Mouse (Mus musculus): ENCODE data around the gene Fgf18. TPM values are rescaled to one million over a fixed set of nuclear protein-coding genes. Genes with fewer than 3 reads are reported as not detected.

The Fgf18 gene
- polyA plus RNA-seq, 1 experiment from 2014 or later: 4.8 TPM

- Histone ChIP-seq H3K4me3 (ENCODE audit: low read depth, low read length) (no peak overlapping the region), H3K4me1 (ENCODE audit: control insufficient read depth, insufficient read depth, low read length) (no peaks in the 10 kb centered on the region), H3K27me3 (ENCODE audit: control insufficient read depth, insufficient read depth, low read depth, low read length) (no peaks in the 10 kb centered on the region), H3K36me3 (ENCODE audit: control insufficient read depth, insufficient read depth, low read length) (no peaks in the 10 kb centered on the region), H3K4me2 (ENCODE audit: low read length) (no peak overlapping the region), H3K27ac (ENCODE audit: low read length) (no peak overlapping the region), H3K9me3 (replicated peaks; ENCODE audit: control insufficient read depth, low read length, poor library complexity, severe bottlenecking) (no peaks in the 10 kb centered on the region), H3K9ac (ENCODE audit: low read depth, low read length) (no peak overlapping the region)
- no peak for ATAC-seq
- 85% methylated on average over 2 of the region's 2 CpGs for WGBS
These were observed 37.1 kb downstream of the Fgf18 start for GRCm38 (mm10) chr11:33110111-33110510.

- Histone ChIP-seq H3K9me3 (replicated peaks; ENCODE audit: control insufficient read depth, low read length, poor library complexity, severe bottlenecking) (no peaks in the 10 kb centered on the region), H3K27ac (ENCODE audit: low read length) (no peak overlapping the region), H3K36me3 (ENCODE audit: control insufficient read depth, insufficient read depth, low read length) (no peaks in the 10 kb centered on the region), H3K9ac (ENCODE audit: low read depth, low read length) (no peak overlapping the region), H3K27me3 (ENCODE audit: control insufficient read depth, insufficient read depth, low read depth, low read length) (no peaks in the 10 kb centered on the region), H3K4me3 (ENCODE audit: low read depth, low read length) (no peak overlapping the region), H3K4me1 (ENCODE audit: control insufficient read depth, insufficient read depth, low read length) (no peaks in the 10 kb centered on the region), H3K4me2 (ENCODE audit: low read length) (no peak overlapping the region)
- ATAC-seq: no peak
- 55% methylated on average over 3 of the region's 3 CpGs for WGBS
These were observed 39.7 kb downstream of the Fgf18 start for GRCm38 (mm10) chr11:33107540-33107939.

- Histone ChIP-seq H3K27me3 (ENCODE audit: control insufficient read depth, insufficient read depth, low read depth, low read length) (no peaks in the 10 kb centered on the region), H3K27ac (ENCODE audit: low read length) (no peak overlapping the region), H3K9ac (ENCODE audit: low read depth, low read length) (no peak overlapping the region), H3K9me3 (replicated peaks; ENCODE audit: control insufficient read depth, low read length, poor library complexity, severe bottlenecking) (no peaks in the 10 kb centered on the region), H3K4me3 (ENCODE audit: low read depth, low read length) (no peak overlapping the region), H3K4me1 (ENCODE audit: control insufficient read depth, insufficient read depth, low read length) (peaks cover 3% of the 10 kb centered on the region; the same call in 1 of the 2 replicates), H3K36me3 (ENCODE audit: control insufficient read depth, insufficient read depth, low read length) (no peaks in the 10 kb centered on the region), H3K4me2 (ENCODE audit: low read length) (no peak overlapping the region)
- peak; percentile 19; the same call in 1 of the 2 replicates for ATAC-seq
- 64% methylated on average over 8 of the region's 8 CpGs for WGBS
These were observed 42.3 kb downstream of the Fgf18 start for GRCm38 (mm10) chr11:33104911-33105316.

GRCm38 (mm10) chr11:33103291-33103943 is 43.8 kb downstream of the Fgf18 start:
- no peak overlapping the region for H3K4me2 ChIP-seq (ENCODE audit: low read length)
- no peak for ATAC-seq
- H3K4me3 ChIP-seq (ENCODE audit: low read depth, low read length): no peak overlapping the region
- peaks cover 3% of the 10 kb centered on the region; the same call in 1 of the 2 replicates for H3K4me1 ChIP-seq (ENCODE audit: control insufficient read depth, insufficient read depth, low read length)
- no peaks in the 10 kb centered on the region for H3K36me3 ChIP-seq (ENCODE audit: control insufficient read depth, insufficient read depth, low read length)
- H3K27ac ChIP-seq (ENCODE audit: low read length): no peak overlapping the region
- H3K9me3 ChIP-seq (replicated peaks; ENCODE audit: control insufficient read depth, low read length, poor library complexity, severe bottlenecking): no peaks in the 10 kb centered on the region
- H3K27me3 ChIP-seq (ENCODE audit: control insufficient read depth, insufficient read depth, low read depth, low read length): no peaks in the 10 kb centered on the region
- WGBS: 88% methylated on average over 13 of the region's 13 CpGs
- no peak overlapping the region for H3K9ac ChIP-seq (ENCODE audit: low read depth, low read length)

GRCm38 (mm10) chr11:33100027-33100507 is 47.1 kb downstream of the Fgf18 start:
- ATAC-seq: 0 out of 2 replicates have a peak, but pooled peaks have one; percentile 37
- 24% methylated on average over 10 of the region's 10 CpGs for WGBS
- Histone ChIP-seq H3K27me3 (ENCODE audit: control insufficient read depth, insufficient read depth, low read depth, low read length) (no peaks in the 10 kb centered on the region), H3K27ac (ENCODE audit: low read length) (no peak overlapping the region), H3K4me2 (ENCODE audit: low read length) (peak overlapping the region; percentile 47), H3K9ac (ENCODE audit: low read depth, low read length) (no peak overlapping the region), H3K9me3 (replicated peaks; ENCODE audit: control insufficient read depth, low read length, poor library complexity, severe bottlenecking) (no peaks in the 10 kb centered on the region), H3K36me3 (ENCODE audit: control insufficient read depth, insufficient read depth, low read length) (no peaks in the 10 kb centered on the region), H3K4me1 (ENCODE audit: control insufficient read depth, insufficient read depth, low read length) (peaks cover 5% of the 10 kb centered on the region; the same call in 1 of the 2 replicates), H3K4me3 (ENCODE audit: low read depth, low read length) (peak overlapping the region; percentile 24)

GRCm38 (mm10) chr11:33099425-33099824 is 47.8 kb downstream of the Fgf18 start:
- no peaks in the 10 kb centered on the region for H3K27me3 ChIP-seq (ENCODE audit: control insufficient read depth, insufficient read depth, low read depth, low read length)
- no peak overlapping the region for H3K9ac ChIP-seq (ENCODE audit: low read depth, low read length)
- H3K4me1 ChIP-seq (ENCODE audit: control insufficient read depth, insufficient read depth, low read length): peaks cover 5% of the 10 kb centered on the region; the same call in 1 of the 2 replicates
- WGBS: 48% methylated on average over 4 of the region's 4 CpGs
- no peaks in the 10 kb centered on the region for H3K36me3 ChIP-seq (ENCODE audit: control insufficient read depth, insufficient read depth, low read length)
- H3K4me2 ChIP-seq (ENCODE audit: low read length): no peak overlapping the region
- ATAC-seq: no peak
- H3K9me3 ChIP-seq (replicated peaks; ENCODE audit: control insufficient read depth, low read length, poor library complexity, severe bottlenecking): no peaks in the 10 kb centered on the region
- H3K27ac ChIP-seq (ENCODE audit: low read length): no peak overlapping the region
- H3K4me3 ChIP-seq (ENCODE audit: low read depth, low read length): no peak overlapping the region

- no peak overlapping the region for H3K27ac ChIP-seq (ENCODE audit: low read length)
- no peak overlapping the region for H3K9ac ChIP-seq (ENCODE audit: low read depth, low read length)
- H3K9me3 ChIP-seq (replicated peaks; ENCODE audit: control insufficient read depth, low read length, poor library complexity, severe bottlenecking): 0 out of 2 replicates have a peak, but pooled peaks cover 2% of the 10 kb centered on the region
- H3K36me3 ChIP-seq (ENCODE audit: control insufficient read depth, insufficient read depth, low read length): no peaks in the 10 kb centered on the region
- ATAC-seq: 0 out of 2 replicates have a peak, but pooled peaks have one; percentile 34
- H3K27me3 ChIP-seq (ENCODE audit: control insufficient read depth, insufficient read depth, low read depth, low read length): no peaks in the 10 kb centered on the region
- no peak overlapping the region for H3K4me2 ChIP-seq (ENCODE audit: low read length)
- no peak overlapping the region for H3K4me3 ChIP-seq (ENCODE audit: low read depth, low read length)
- 86% methylated on average over 12 of the region's 12 CpGs for WGBS
- peaks cover 5% of the 10 kb centered on the region; the same call in 1 of the 2 replicates for H3K4me1 ChIP-seq (ENCODE audit: control insufficient read depth, insufficient read depth, low read length)
These were observed 48.8 kb downstream of the Fgf18 start for GRCm38 (mm10) chr11:33098446-33098845.

- no peak overlapping the region for H3K9ac ChIP-seq (ENCODE audit: low read depth, low read length)
- no peaks in the 10 kb centered on the region for H3K36me3 ChIP-seq (ENCODE audit: control insufficient read depth, insufficient read depth, low read length)
- peaks cover 5% of the 10 kb centered on the region; the same call in 1 of the 2 replicates for H3K4me1 ChIP-seq (ENCODE audit: control insufficient read depth, insufficient read depth, low read length)
- H3K4me2 ChIP-seq (ENCODE audit: low read length): no peak overlapping the region
- no peak overlapping the region for H3K4me3 ChIP-seq (ENCODE audit: low read depth, low read length)
- no peaks in the 10 kb centered on the region for H3K27me3 ChIP-seq (ENCODE audit: control insufficient read depth, insufficient read depth, low read depth, low read length)
- no peak for ATAC-seq
- H3K9me3 ChIP-seq (replicated peaks; ENCODE audit: control insufficient read depth, low read length, poor library complexity, severe bottlenecking): 0 out of 2 replicates have a peak, but pooled peaks cover 2% of the 10 kb centered on the region
- H3K27ac ChIP-seq (ENCODE audit: low read length): no peak overlapping the region
- 55% methylated on average over 8 of the region's 8 CpGs for WGBS
These were observed 49.3 kb downstream of the Fgf18 start for GRCm38 (mm10) chr11:33097855-33098254.

GRCm38 (mm10) chr11:33089856-33090255 is 57.3 kb downstream of the Fgf18 start:
- 73% methylated on average over 6 of the region's 6 CpGs for WGBS

More at GRCm38 (mm10) chr11:33089856-33090255, 57.3 kb downstream of the Fgf18 start:
- H3K9ac ChIP-seq (ENCODE audit: low read depth, low read length): no peak overlapping the region
- no peaks in the 10 kb centered on the region for H3K36me3 ChIP-seq (ENCODE audit: control insufficient read depth, insufficient read depth, low read length)
- H3K27me3 ChIP-seq (ENCODE audit: control insufficient read depth, insufficient read depth, low read depth, low read length): no peaks in the 10 kb centered on the region
- no peaks in the 10 kb centered on the region for H3K4me1 ChIP-seq (ENCODE audit: control insufficient read depth, insufficient read depth, low read length)
- H3K27ac ChIP-seq (ENCODE audit: low read length): no peak overlapping the region
- no peak for ATAC-seq
- H3K9me3 ChIP-seq (replicated peaks; ENCODE audit: control insufficient read depth, low read length, poor library complexity, severe bottlenecking): 0 out of 2 replicates have a peak, but pooled peaks cover 2% of the 10 kb centered on the region
- no peak overlapping the region for H3K4me3 ChIP-seq (ENCODE audit: low read depth, low read length)
- no peak overlapping the region for H3K4me2 ChIP-seq (ENCODE audit: low read length)

Measured in midbrain, embryonic 16.5 days (tissue).